Mouse (Mus musculus) small intestine, adult 2 months (tissue): ENCODE measurements around the gene H2-T22. TPM values are rescaled to one million over a fixed set of nuclear protein-coding genes. Genes with fewer than 3 reads are reported as not detected.

Experiments
- H3K27ac ChIP-seq: fragments of 200-500 bp; 2 replicates; pipeline ENCODE4 v1.5.1; 2012; ENCODE audit warnings: low read depth, low read length, control low read depth, inconsistent platforms; ENCODE audit not compliant: insufficient read depth
- H3K27me3 ChIP-seq: fragments of 200-500 bp; 2 replicates; pipeline ENCODE4 v1.6.1; 2012; ENCODE audit warnings: mild to moderate bottlenecking, moderate library complexity, low read length, inconsistent platforms; ENCODE audit not compliant: control insufficient read depth, insufficient read depth
- H3K36me3 ChIP-seq: fragments of 200-500 bp; 2 replicates; pipeline ENCODE4 v1.6.1; 2012; ENCODE audit warnings: mild to moderate bottlenecking, low read length, control low read depth, inconsistent platforms; ENCODE audit not compliant: control insufficient read depth, insufficient read depth
- H3K4me1 ChIP-seq: fragments of 200-500 bp; 2 replicates; pipeline ENCODE4 v1.6.1; 2012; ENCODE audit warnings: low read length, inconsistent platforms, mixed read lengths; ENCODE audit not compliant: control insufficient read depth, insufficient read depth, insufficient read length
- H3K4me3 ChIP-seq: fragments of 200-500 bp; 2 replicates; pipeline ENCODE4 v1.5.1; 2012; ENCODE audit warnings: low read depth, mild to moderate bottlenecking, control low read depth, inconsistent platforms, low read length, moderate library complexity
- CTCF ChIP-seq: fragments of 200-500 bp; IDR thresholded peaks from 2 replicates; pipeline ENCODE4 v1.5.1; 2012; ENCODE audit warnings: low read depth, mild to moderate bottlenecking, control low read depth, inconsistent platforms, low read length, moderate library complexity, mixed read lengths; ENCODE audit not compliant: insufficient replicate concordance, insufficient read length; ENCODE audit errors: extremely low read depth
- POLR2A ChIP-seq: fragments of 200-500 bp; IDR thresholded peaks from 2 replicates; pipeline ENCODE4 v1.6.1; 2012; ENCODE audit warnings: low read depth, mild to moderate bottlenecking, control low read depth, inconsistent platforms, low read length, moderate library complexity
- WGBS: fragments of 180-500 bp; shearing (Covaris S2); methylation state at CpG from one replicate; pipeline ENCODE4 v1.1.7; 2018; 5-methylcytosine and 5-hydroxymethylcytosine counted together
- polyA plus RNA-seq: library from polyadenylated mRNA; depleted of rRNA; stranded (reverse); fragments of >200 nt; gene quantifications from 2 replicates; pipeline ENCODE4 v1.2.3, GENCODE M21; 2012

Gene H2-T22
- polyA plus RNA-seq, 1 experiment: 60.5 TPM

- Histone ChIP-seq H3K4me3 (no peak overlapping the region), H3K36me3 (peaks cover 5% of the 10 kb centered on the region), H3K27me3 (no peaks in the 10 kb centered on the region), H3K4me1 (peaks cover 8% of the 10 kb centered on the region), H3K27ac (0 out of 2 replicates have a peak overlapping the region, but pooled peaks have one; percentile 15)
- TF ChIP-seq CTCF (no peak), POLR2A (no peak)
- WGBS: 66% methylated on average over 12 of the region's 12 CpGs
Observed at GRCm38 (mm10) chr17:36001121-36001897, 41.2 kb downstream of the H2-T22 start.

- peak overlapping the region; percentile 15; the same call in 1 of the 2 replicates for H3K27ac ChIP-seq
- TF ChIP-seq POLR2A (no peak), CTCF (no peak)
- H3K4me3 ChIP-seq: no peak overlapping the region
- no peaks in the 10 kb centered on the region for H3K27me3 ChIP-seq
- 24% methylated on average over 4 of the region's 4 CpGs for WGBS
- 0 out of 2 replicates have a peak, but pooled peaks cover 1% of the 10 kb centered on the region for H3K36me3 ChIP-seq
- H3K4me1 ChIP-seq: peaks cover 10% of the 10 kb centered on the region
Observed at GRCm38 (mm10) chr17:36000349-36000748, 42.2 kb downstream of the H2-T22 start.

- WGBS: 75% methylated on average over 7 of the region's 7 CpGs
- TF ChIP-seq CTCF: no peak
- no peak for TF ChIP-seq POLR2A
Observed at GRCm38 (mm10) chr17:35999356-35999755, 43.2 kb downstream of the H2-T22 start.

GRCm38 (mm10) chr17:35998545-35999305, 43.8 kb downstream of the H2-T22 start:
- Histone ChIP-seq H3K4me1 (peaks cover 10% of the 10 kb centered on the region), H3K27ac (peak overlapping the region; percentile 68; the same call in 1 of the 2 replicates), H3K4me3 (peak overlapping the region; percentile 27), H3K36me3 (0 out of 2 replicates have a peak, but pooled peaks cover 1% of the 10 kb centered on the region), H3K27me3 (no peaks in the 10 kb centered on the region)
- 69% methylated on average over 6 of the region's 6 CpGs for WGBS
- TF ChIP-seq CTCF (no peak), POLR2A (no peak)

More at GRCm38 (mm10) chr17:35999356-35999755, 43.2 kb downstream of the H2-T22 start:
- peaks cover 10% of the 10 kb centered on the region for H3K4me1 ChIP-seq
- 0 out of 2 replicates have a peak, but pooled peaks cover 1% of the 10 kb centered on the region for H3K36me3 ChIP-seq
- no peaks in the 10 kb centered on the region for H3K27me3 ChIP-seq
- no peak overlapping the region for H3K4me3 ChIP-seq
- H3K27ac ChIP-seq: no peak overlapping the region

DNA sequence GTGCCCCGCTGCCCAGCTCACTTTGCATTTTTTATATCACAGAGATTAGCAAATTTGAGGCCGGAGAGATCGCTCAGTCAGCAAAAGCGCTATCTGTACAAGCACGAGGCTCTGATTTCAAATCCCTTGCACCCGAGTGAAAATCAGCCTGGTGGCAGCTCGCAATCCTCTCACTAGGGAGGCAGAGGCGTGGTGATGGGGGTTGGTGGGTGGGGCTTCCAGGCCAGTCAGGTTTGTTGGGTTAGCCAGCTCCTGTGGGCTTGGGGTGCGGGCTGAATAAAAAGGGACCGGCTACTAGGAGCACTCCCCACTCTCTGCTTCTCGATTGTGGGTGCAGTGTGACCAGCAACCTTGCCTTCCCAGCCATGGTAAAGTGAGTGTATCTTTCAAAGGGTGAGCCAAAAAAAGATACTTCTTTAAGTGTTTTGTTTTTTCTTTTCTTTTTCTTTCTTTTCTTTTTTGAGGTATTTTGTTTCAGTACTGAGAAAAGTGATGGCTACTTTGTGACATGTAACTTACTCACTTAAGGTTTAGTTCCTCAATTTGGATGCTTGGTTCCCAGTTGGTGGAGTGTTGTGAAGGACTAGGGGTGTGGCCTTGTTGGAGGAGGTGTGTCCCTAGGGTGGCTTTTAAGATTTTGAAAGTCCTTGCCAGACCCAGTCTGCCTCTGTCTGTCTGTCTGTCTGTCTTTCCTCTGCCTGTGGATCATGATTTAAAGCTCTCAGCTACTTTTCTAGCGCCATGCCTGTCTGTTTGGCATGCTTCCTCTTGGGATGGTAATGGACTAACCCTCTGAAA, 44.6 kb downstream of the H2-T22 start:
- Histone ChIP-seq H3K27ac (peak overlapping the region; percentile 68; the same call in 1 of the 2 replicates), H3K36me3 (no peaks in the 10 kb centered on the region), H3K27me3 (no peaks in the 10 kb centered on the region), H3K4me3 (no peak overlapping the region; the same call in 1 of the 2 replicates), H3K4me1 (peaks cover 10% of the 10 kb centered on the region)
- TF ChIP-seq POLR2A (no peak), CTCF (0 out of 2 replicates have a peak, but pooled peaks have one; percentile 14)
- 45% methylated on average over 12 of the region's 12 CpGs for WGBS

DNA sequence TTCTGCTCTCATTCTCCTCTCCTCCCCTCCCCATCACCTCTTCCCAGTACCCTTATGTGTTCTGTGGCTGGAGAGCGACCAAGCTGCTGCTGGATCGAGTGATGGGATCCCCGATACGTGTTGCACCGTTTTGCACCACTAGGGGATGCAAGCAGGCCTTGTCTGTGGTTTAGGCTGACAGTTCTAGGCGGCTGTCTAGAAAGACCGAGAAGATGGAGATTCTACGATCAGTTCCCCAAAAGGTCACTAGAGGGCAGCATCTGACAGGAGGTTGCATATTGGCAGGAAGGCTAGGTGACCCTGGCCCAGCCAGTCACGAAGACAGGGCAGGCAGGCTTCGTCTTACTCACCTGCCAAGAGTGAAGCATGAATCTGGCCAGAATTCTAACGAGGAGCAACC, 45.6 kb downstream of the H2-T22 start:
- TF ChIP-seq CTCF (peak; percentile 99), POLR2A (no peak)
- Histone ChIP-seq H3K36me3 (no peaks in the 10 kb centered on the region), H3K27ac (no peak overlapping the region), H3K27me3 (no peaks in the 10 kb centered on the region), H3K4me1 (peaks cover 10% of the 10 kb centered on the region), H3K4me3 (no peak overlapping the region)
- WGBS: under 1% methylated on average over 11 of the region's 11 CpGs
